Mouse (Mus musculus) bone marrow macrophage, adult 2 months (primary cell): ENCODE data around the gene Gm43720.

Source experiments
- CTCF ChIP-seq: IDR thresholded peaks from 2 replicates; pipeline ENCODE4 v1.5.1; 2012; ENCODE audit warnings: low read depth, mild to moderate bottlenecking, low read length, moderate library complexity
- POLR2A ChIP-seq: IDR thresholded peaks from 2 replicates; pipeline ENCODE4 v1.6.1; 2012; ENCODE audit warnings: mild to moderate bottlenecking, low read depth, low read length, borderline replicate concordance

DNA sequence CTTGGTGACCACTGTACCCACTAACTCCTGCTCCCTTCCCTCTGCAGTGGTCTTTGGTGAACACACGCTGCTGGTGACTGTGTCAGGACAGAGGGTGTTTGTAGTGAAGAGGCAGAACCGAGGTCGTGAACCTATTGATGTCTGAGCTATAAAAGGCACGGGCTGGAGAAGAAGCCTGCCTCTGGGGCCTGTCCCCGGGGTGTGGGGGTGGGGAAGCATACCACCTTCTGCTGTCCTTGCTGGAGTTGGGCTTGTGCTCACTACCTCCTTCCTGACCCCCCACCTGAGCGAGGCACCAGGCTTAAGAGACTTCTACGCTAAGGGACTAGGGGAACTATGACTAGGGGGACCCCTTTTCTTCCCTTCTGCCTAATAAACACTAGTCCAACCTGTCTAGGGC lies 20.8 kb downstream of the Gm43720 start:
- no peak for TF ChIP-seq CTCF
- TF ChIP-seq POLR2A = no peak
